Mouse (Mus musculus) adrenal gland, adult 2 months (tissue): ENCODE data around the gene Prss35. TPM values are rescaled to one million over a fixed set of nuclear protein-coding genes. Genes with fewer than 3 reads are reported as not detected.

Source experiments
- DNase-seq: peaks from one replicate; pipeline ENCODE4 v3.0.0; 2021
- polyA plus RNA-seq: library from polyadenylated mRNA; depleted of rRNA; stranded (reverse); fragments of >200 nt; gene quantifications from 2 replicates; pipeline ENCODE4 v1.2.3, GENCODE M21; 2012; rRNA removed
- total RNA-seq, 2 experiments: library from RNA; stranded (reverse); gene quantifications; 2 replicates each; pipeline ENCODE4 v1.2.3; 2021

Gene Prss35
- total and polyA plus RNA-seq, 3 experiments = 10.2 to 551 (median 118) TPM

DNA sequence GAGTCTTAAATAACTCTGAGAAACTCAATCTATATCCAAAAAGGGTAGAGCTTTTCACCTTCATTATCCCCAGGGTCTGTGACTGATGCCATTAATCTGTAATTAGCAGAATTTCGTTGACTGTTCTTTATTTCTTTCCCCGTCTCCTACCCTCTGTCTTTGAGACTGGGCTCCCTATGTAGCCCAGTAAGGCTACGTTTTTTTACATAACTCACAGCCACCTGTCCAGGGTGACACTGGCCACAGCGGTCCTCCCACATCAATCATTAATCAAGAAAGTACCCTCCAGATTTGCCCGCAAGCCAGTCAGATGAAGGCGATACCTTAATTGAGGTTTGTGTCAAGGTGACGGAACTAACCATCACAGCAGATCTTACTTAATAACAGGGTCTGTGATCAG is 55.6 kb downstream of the Prss35 start:
- no peak for DNase-seq

DNA sequence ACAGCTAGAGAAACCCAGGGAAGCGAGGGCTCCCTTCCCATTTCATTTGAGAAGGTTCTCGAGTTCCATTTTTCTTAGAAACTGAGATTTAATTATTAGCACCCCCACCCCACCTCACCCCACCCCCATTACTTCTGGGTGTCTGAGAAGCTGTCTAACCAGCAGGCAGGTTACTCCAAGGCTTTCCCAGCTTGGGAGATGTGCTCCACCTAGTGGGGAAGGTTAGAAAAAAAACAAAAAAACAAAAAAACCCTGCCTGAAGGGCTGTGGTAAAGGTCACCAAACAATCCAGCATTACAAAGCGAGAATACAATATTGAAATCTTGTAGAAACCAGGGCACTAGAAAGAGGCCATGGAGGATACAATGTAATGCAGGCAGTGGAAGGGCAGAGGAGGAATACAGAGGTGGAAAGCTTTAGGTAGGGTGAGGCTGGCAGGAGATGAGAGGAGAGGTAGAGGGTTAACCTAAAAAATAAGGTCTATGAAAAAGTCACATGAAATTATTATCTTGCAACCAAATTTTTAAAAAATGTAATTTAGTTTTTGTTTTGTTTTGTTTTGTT is 57.2 kb downstream of the Prss35 start:
- DNase-seq = peak; percentile 60

Other genes with a start within 250 kb of the Prss35 start
- 10 to 100 TPM; 20.8 to 52.6 TPM for gene Pgm3, start 171.8 kb upstream of the Prss35 start, total RNA-seq
- gene Pgm3, start 171.8 kb upstream of the Prss35 start, polyA plus RNA-seq = 2.9 and 3.9 TPM in 2 replicates
- gene Rwdd2a, start 171.7 kb upstream of the Prss35 start, total RNA-seq = 1 to 10 TPM; 3.9 to 8.0 TPM
- 5.6 and 16.8 TPM in 2 replicates for gene Rwdd2a, start 171.7 kb upstream of the Prss35 start, polyA plus RNA-seq
- gene Me1, start 47.7 kb upstream of the Prss35 start, total RNA-seq = 1,000 to 10,000 TPM; 1,216 to 1,611 TPM
- 307 and 379 TPM in 2 replicates for gene Me1, start 47.7 kb upstream of the Prss35 start, polyA plus RNA-seq
- 10 to 100 TPM; 20.1 to 68.1 TPM for gene Snap91, start 137.0 kb downstream of the Prss35 start, total RNA-seq
- 14.8 and 17.1 TPM in 2 replicates for gene Snap91, start 137.0 kb downstream of the Prss35 start, polyA plus RNA-seq